Mouse (Mus musculus) brown adipose tissue, adult 24 weeks (tissue): ENCODE data around the gene Angptl2. TPM values are rescaled to one million over a fixed set of nuclear protein-coding genes. Genes with fewer than 3 reads are reported as not detected.

ENCODE experiments used
- H3K27ac ChIP-seq: fragments of 200-500 bp; replicated peaks from 2 replicates; pipeline ENCODE4 v1.5.1; 2012; ENCODE audit warnings: low read depth, mild to moderate bottlenecking, low read length
- H3K4me1 ChIP-seq: fragments of 200-500 bp; 2 replicates; pipeline ENCODE4 v1.6.1; 2012; ENCODE audit warnings: low read length, mixed read lengths; ENCODE audit not compliant: control insufficient read depth, insufficient read depth, insufficient read length
- H3K4me3 ChIP-seq: fragments of 200-500 bp; 2 replicates; pipeline ENCODE4 v1.5.1; 2012; ENCODE audit warnings: low read depth, mild to moderate bottlenecking, low read length, moderate library complexity; ENCODE audit not compliant: insufficient read depth
- polyA plus RNA-seq: library from polyadenylated mRNA; stranded (reverse); fragments of >200 nt; gene quantifications from 2 replicates; pipeline ENCODE4 v1.2.4, GENCODE M21; 2012; ENCODE audit not compliant: missing spikeins, insufficient read depth, insufficient read length

Angptl2 gene
- polyA plus RNA-seq, 1 experiment: 34.1 TPM

- Histone ChIP-seq H3K4me3 (no peak overlapping the region), H3K4me1 (no peaks in the 10 kb centered on the region), H3K27ac (no peak overlapping the region)
Measured at GRCm38 (mm10) chr2:33290491-33290890, 74.6 kb downstream of the Angptl2 start.

- Histone ChIP-seq H3K4me1 (no peaks in the 10 kb centered on the region), H3K4me3 (no peak overlapping the region), H3K27ac (no peak overlapping the region)
Measured at GRCm38 (mm10) chr2:33292057-33292456, 76.2 kb downstream of the Angptl2 start.

- H3K4me1 ChIP-seq: peaks cover 3% of the 10 kb centered on the region; the same call in 1 of the 2 replicates
- no peak overlapping the region for H3K4me3 ChIP-seq
- H3K27ac ChIP-seq: no peak overlapping the region
Measured at GRCm38 (mm10) chr2:33295115-33295514, 79.2 kb downstream of the Angptl2 start.

Other genes starting within 250 kb of the Angptl2 start
- gene Slc2a8, start 234.0 kb upstream of the Angptl2 start, polyA plus RNA-seq: 13.1 and 15.2 TPM in 2 replicates
- 3.6 and 17.9 TPM in 2 replicates for gene Garnl3, start 84.4 kb upstream of the Angptl2 start, polyA plus RNA-seq
- gene Ralgps1, start 155.4 kb downstream of the Angptl2 start, polyA plus RNA-seq: 1.1 and 1.5 TPM in 2 replicates
- 2.9 and 3.8 TPM in 2 replicates for gene Zbtb34, start 215.3 kb downstream of the Angptl2 start, polyA plus RNA-seq